Mouse (Mus musculus): ENCODE results near the gene Slc35b2.

Gene Slc35b2

DNA sequence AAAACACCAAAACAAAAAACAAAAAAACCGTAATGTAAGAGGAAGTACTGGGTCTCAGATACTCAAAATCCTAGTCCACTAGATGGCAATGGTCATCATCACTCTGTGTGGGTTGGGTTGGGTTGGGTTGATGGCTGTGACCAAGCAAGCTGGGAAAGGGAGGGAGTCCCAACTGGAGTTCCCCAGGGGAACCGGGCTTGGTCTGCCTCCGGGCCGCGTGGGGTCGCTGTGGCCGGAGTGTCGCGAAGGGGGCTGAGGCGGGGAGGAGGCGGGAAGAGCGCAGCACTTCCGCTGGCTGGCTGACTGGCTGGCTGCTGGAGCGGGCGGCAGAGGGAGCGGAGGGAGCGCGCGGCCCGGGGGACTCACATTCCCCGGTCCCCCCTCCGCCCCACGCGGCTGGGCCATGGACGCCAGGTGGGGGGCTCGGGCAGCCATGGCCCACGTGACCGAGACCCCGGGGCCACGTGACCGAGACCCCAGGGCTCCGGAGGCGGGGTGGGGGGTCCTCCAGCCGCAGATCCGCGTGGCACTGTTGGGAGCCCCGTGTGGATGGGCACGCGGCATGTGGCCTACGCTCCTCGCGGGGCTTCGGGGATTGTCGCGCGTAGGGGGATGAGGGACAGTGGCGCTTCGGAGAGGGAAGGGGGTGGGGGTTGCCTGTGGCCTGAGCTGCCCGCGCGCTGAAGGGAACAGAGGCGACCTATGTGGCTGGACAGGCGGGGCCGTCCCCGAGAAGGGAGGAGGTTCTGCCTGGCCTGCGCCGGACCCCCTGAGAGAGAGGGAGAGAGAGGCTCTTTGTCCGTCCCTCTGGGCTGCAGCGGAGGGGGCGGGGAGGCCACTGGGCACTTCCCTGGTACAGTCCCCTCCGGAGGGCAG lies at the start of gene Slc35b2:
Gene Slc35b2, plus strand, starts transcription at position 220 of the 876 bp plus-strand sequence.
- DNase-seq (ENCODE audit: low spot score in 2 of 2): peak; percentile 93 to 95

DNA sequence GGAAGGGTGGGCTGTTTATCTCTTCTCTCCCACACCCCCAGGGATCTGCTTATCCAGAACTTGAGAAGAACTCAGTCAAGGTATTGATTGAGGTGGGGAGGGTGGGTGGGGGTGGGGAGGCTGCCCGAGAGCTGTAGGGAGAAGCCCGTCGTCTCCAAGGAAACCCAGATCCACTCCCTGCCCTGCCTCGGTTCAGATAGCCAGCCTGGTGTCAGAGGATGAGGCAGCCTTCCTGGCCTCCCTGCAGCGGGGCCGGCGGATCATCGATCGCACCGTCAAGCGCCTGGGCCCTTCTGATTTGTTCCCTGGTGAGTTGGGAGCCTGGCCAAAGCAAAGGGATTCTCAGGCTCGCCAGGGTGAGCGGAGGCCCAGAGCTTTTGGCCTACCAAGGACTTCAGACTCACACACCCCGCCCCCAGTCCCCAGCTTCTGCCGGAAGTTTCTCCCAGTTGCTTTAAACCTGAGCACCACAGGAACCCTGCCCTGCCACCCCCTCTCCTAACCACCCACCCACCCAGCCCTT lies 48.4 kb upstream of the Slc35b2 start:
- no peak for DNase-seq (ENCODE audit: low spot score in 2 of 2)

DNA sequence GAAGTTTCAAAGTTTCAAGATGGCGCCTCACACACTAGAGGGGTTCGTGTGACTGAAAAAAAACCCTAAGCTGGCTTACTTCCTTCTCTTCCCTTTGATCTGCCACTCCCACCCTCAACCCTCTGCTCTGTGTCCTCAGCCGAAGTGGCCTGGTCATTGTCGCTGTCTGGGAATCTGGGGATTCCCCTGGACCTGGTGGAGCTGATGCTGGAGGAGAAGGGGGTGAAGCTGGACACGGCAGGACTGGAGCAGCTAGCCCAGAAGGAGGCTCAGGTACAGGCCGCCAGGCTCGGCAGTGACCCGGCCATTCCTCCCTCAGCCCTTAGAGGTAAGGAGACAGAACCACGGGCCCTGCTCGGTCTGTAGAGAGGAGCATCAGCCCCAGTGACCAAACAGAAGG lies 47.9 kb upstream of the Slc35b2 start:
- no peak for DNase-seq (ENCODE audit: low spot score in 2 of 2)

DNA sequence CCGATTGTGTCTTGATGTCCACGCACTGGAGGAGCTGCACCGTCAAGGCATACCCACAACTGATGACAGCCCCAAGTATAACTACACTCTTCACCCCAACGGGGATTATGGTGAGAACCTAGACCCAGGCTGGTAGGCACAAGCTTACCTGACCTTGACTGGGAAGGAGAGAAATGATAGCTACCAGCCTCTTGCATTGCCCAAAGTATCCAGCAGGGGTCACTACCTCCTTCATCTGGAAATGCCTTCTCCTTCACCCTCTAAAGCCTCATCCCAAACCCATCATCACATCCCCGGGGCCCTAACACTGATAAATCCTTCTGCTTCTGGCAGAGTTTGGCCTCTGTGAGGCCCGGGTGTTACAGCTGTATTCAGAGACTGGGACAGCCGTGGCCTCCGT lies 47.2 kb upstream of the Slc35b2 start:
- peak; percentile 31 to 63 for DNase-seq (ENCODE audit: low spot score in 2 of 2)

GRCm38 (mm10) chr17:45517135-45517534 lies 46.5 kb upstream of the Slc35b2 start:
- DNase-seq (ENCODE audit: low spot score in 2 of 2): no peak

GRCm38 (mm10) chr17:45517549-45518215 lies 46.0 kb upstream of the Slc35b2 start:
- DNase-seq (ENCODE audit: low spot score in 2 of 2): no peak

- no peak for DNase-seq (ENCODE audit: low spot score in 2 of 2)
These were observed 44.8 kb upstream of the Slc35b2 start for GRCm38 (mm10) chr17:45518766-45519475.

- DNase-seq (ENCODE audit: low spot score in 2 of 2): no peak
These were observed 43.5 kb upstream of the Slc35b2 start for GRCm38 (mm10) chr17:45520136-45520535.

GRCm38 (mm10) chr17:45523263-45523662 lies 40.4 kb upstream of the Slc35b2 start, which contains the start of gene Tcte1:
TSS of gene Tcte1 (plus strand) at chr17:45523434.
- no peak for DNase-seq (ENCODE audit: low spot score in 2 of 2)

DNA sequence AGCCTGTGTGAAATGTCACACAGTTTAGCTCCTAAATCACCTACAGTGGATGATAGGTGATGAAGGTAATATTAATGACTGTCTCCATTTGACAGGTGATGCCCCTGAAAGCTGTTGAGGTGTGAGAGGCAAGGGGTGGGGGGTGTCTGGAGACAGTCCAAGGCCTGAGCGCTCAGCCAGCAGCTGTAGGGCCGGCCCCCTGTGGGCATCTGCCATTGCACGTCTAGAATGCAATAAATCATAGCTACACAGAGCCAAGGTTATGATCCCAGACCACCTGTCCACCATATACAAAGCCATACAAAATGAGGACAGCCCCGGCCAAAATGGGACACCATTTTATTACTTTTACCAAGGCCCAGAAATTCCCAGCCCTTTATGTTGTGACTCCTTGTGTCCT lies 38.7 kb upstream of the Slc35b2 start:
- no peak for DNase-seq (ENCODE audit: low spot score in 2 of 2)

DNA sequence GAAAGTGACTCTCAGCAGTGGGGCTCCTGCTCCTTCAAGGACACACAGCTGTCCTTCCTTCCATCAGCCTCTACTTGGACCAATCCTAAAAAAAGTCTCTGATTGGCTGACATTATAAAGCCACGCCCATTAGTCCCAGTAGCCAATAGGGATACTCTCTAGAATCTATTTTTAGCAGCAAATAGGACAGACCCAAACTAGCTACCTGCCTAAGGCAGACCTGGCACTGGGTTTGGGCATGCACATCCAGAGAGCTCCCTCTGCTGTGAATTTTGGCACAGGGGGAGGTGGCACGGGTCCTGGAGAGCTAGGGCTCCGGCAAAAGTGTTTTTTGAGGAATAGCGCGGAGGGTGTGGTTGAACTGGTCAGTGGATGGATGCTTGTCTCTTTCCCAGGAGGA lies 37.1 kb upstream of the Slc35b2 start:
- no peak for DNase-seq (ENCODE audit: low spot score in 2 of 2)

- no peak for DNase-seq (ENCODE audit: low spot score in 2 of 2)
These were observed 33.3 kb upstream of the Slc35b2 start for GRCm38 (mm10) chr17:45530346-45530782.

DNA sequence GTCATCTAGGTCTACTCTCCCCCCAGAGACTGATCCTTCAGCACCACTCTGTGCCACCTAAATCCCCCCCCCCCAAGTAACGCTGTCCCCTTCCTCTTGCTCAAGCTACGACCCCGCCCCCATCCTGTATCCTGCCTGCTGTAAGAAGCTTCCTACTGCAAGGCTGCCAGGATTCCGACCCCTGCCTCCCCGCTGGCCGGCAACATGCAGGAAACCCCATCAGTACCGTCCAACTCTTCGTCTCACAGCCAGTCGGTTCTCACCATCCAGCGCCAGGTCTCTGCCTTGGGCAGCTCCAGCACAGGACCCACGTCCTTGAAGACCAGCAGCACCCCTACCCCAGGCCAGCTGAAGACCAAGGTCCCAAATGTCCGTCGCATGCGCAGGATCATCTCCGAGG lies 30.8 kb upstream of the Slc35b2 start:
- no peak for DNase-seq (ENCODE audit: low spot score in 2 of 2)

DNA sequence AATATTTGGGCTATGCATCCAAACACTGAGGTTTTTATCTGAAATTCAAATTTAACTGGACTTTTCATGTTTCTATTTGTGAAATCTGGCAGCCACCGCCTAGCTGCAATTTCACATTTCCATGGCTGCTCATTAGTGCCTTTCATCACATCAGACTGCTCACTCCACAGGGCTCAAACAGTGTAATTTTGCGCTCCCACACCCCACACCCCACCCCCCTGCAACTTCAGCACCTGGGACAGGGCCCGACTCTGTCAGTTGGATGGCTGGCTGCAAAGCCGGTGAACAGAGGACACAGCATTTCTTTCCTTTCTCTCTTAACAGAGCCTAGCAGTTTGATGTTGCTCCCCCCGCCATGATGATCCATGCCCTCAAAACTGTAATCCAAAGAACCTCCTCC lies 27.4 kb upstream of the Slc35b2 start:
- DNase-seq (ENCODE audit: low spot score in 2 of 2): no peak

GRCm38 (mm10) chr17:45538394-45538793 lies 25.3 kb upstream of the Slc35b2 start:
- DNase-seq (ENCODE audit: low spot score in 2 of 2): no peak

- no peak for DNase-seq (ENCODE audit: low spot score in 2 of 2)
These were observed 24.0 kb upstream of the Slc35b2 start for GRCm38 (mm10) chr17:45539664-45540063.

DNA sequence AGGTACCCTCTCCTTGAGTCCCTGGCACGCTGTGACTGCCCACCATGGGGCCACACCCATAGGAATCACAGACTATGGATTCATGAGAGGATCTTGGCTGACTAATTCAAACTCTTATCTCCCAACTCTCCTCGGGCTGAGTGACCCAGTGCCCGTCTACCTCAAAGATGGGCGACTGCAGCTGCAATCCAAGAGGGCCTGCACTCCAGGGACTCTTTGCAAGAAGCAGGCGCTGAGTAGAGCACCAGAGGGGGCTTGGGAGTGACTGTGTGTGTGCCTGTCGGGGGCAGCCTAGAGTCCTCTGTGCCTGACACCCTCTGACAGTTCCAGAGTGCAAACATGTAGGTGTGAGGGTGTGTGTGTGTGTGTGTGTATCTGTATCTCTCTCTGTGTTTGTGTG lies 21.5 kb upstream of the Slc35b2 start:
- no peak for DNase-seq (ENCODE audit: low spot score in 2 of 2)

- no peak for DNase-seq (ENCODE audit: low spot score in 2 of 2)
These were observed 21.0 kb upstream of the Slc35b2 start for GRCm38 (mm10) chr17:45542705-45543104.

- DNase-seq (ENCODE audit: low spot score in 2 of 2): no peak
These were observed 20.6 kb upstream of the Slc35b2 start for GRCm38 (mm10) chr17:45543115-45543514.

DNA sequence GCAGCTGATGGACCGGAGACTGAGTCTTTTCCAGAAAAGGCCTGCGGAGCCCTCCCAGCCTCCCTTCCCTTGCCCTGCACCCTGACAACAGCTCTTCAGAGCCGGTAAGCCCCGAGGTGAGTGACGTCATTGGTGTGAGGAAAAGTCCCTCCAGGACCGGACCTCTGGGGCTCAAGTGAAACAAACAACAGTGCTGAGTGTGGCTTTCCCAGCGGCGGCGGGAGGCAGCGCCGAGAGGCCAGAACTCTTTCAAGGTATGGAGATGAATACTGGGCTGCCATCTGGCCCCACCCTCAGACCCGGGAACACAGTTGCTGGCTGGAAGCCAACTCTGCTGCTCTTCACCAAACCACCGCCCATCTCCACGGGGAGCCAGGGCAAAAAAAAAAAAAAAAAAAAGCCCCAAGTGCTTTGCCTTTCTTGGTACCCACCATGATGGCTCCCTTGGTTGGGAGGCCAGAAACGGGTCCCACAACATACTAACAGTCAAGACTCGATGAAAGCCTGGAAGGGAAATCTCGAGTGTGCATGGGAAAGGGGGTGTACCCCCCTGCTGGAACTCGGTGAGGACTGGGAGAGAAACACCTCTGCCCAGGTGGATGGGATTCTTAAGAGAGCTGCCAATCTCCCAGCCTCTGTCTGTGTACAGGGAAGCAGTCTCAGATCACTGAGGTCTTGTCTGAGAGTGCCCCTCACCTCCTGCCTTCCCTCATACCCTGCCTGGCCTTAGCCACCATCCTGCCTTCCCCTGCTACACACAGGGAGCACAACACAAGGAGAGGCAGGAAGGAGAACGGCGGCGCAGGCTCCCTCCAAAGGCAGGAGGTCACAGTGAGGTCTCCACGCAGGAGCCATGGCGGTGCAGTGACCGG lies 19.4 kb upstream of the Slc35b2 start:
- DNase-seq (ENCODE audit: low spot score in 2 of 2): no peak

- no peak for DNase-seq (ENCODE audit: low spot score in 2 of 2)
These were observed 18.8 kb upstream of the Slc35b2 start for GRCm38 (mm10) chr17:45544873-45545277.

Data from heart, adult 9 months (tissue).